Mouse (Mus musculus): ENCODE results near the gene Ubr2. TPM values are rescaled to one million over a fixed set of nuclear protein-coding genes. Genes with fewer than 3 reads are reported as not detected.

Gene Ubr2
- polyA plus RNA-seq (2016; fragmentation: Nextera tagmentation; extraction: Ambion mirVana) = 15.6 and 16.1 TPM in 2 replicates

GRCm38 (mm10) chr17:47009898-47010721, at the start of gene Ubr2:
Gene Ubr2, minus strand, starts transcription at chr17:47010556.
- Histone ChIP-seq H3K36me3 (peaks cover 20% of the 10 kb centered on the region), H3K9me3 (replicated peaks) (no peaks in the 10 kb centered on the region), H3K27ac (peak within 1 kb of the TSS; percentile 95), H3K27me3 (replicated peaks) (peaks cover 7% of the 10 kb centered on the region; the same call in 1 of the 2 replicates), H3K4me2 (peak within 1 kb of the TSS; percentile 79), H3K4me1 (peaks cover 49% of the 10 kb centered on the region), H3K4me3 (peak within 1 kb of the TSS; percentile 99), H3K9ac (peak within 1 kb of the TSS; percentile 97)
- under 1% methylated on average over 77 of the region's 77 CpGs for WGBS (ENCODE audit: insufficient replicate concordance)
- ATAC-seq = peak; percentile 94

- WGBS (ENCODE audit: insufficient replicate concordance) = 38% methylated on average over 12 of the region's 12 CpGs
- H3K9me3 ChIP-seq (replicated peaks) = peaks cover 5% of the 10 kb centered on the region
- H3K27me3 ChIP-seq (replicated peaks) = no peaks in the 10 kb centered on the region
- peak; percentile 40; the same call in 1 of the 2 replicates for ATAC-seq
- 0 out of 2 replicates have a peak, but pooled peaks cover 4% of the 10 kb centered on the region for H3K4me1 ChIP-seq
- H3K9ac ChIP-seq = no peak overlapping the region
- H3K36me3 ChIP-seq = no peaks in the 10 kb centered on the region
- H3K27ac ChIP-seq = peak overlapping the region; percentile 57
- no peak overlapping the region for H3K4me3 ChIP-seq
- peak overlapping the region; percentile 18; the same call in 1 of the 2 replicates for H3K4me2 ChIP-seq
Observed at GRCm38 (mm10) chr17:47059836-47060360, 49.5 kb upstream of the Ubr2 start.

- Histone ChIP-seq H3K4me3 (no peak overlapping the region), H3K9ac (no peak overlapping the region), H3K36me3 (no peaks in the 10 kb centered on the region), H3K4me1 (0 out of 2 replicates have a peak, but pooled peaks cover 4% of the 10 kb centered on the region), H3K9me3 (replicated peaks) (peaks cover 5% of the 10 kb centered on the region), H3K27me3 (replicated peaks) (no peaks in the 10 kb centered on the region), H3K27ac (no peak overlapping the region), H3K4me2 (no peak overlapping the region)
- 89% methylated on average over 4 of the region's 4 CpGs for WGBS (ENCODE audit: insufficient replicate concordance)
- ATAC-seq = no peak
Observed at GRCm38 (mm10) chr17:47057966-47058365, 47.6 kb upstream of the Ubr2 start.

GRCm38 (mm10) chr17:47056476-47056875, 46.1 kb upstream of the Ubr2 start:
- H3K27ac ChIP-seq = no peak overlapping the region
- no peak for ATAC-seq
- H3K36me3 ChIP-seq = no peaks in the 10 kb centered on the region
- H3K27me3 ChIP-seq (replicated peaks) = no peaks in the 10 kb centered on the region
- peaks cover 5% of the 10 kb centered on the region for H3K9me3 ChIP-seq (replicated peaks)
- 0 out of 2 replicates have a peak, but pooled peaks cover 4% of the 10 kb centered on the region for H3K4me1 ChIP-seq
- no peak overlapping the region for H3K4me3 ChIP-seq
- no peak overlapping the region for H3K4me2 ChIP-seq
- 60% methylated on average over 6 of the region's 6 CpGs for WGBS (ENCODE audit: insufficient replicate concordance)
- no peak overlapping the region for H3K9ac ChIP-seq

GRCm38 (mm10) chr17:47055121-47055520, 44.8 kb upstream of the Ubr2 start:
- no peaks in the 10 kb centered on the region for H3K27me3 ChIP-seq (replicated peaks)
- WGBS (ENCODE audit: insufficient replicate concordance) = 83% methylated on average over 7 of the region's 7 CpGs
- H3K27ac ChIP-seq = no peak overlapping the region
- H3K9ac ChIP-seq = no peak overlapping the region
- H3K36me3 ChIP-seq = no peaks in the 10 kb centered on the region
- no peak overlapping the region for H3K4me2 ChIP-seq
- peaks cover 5% of the 10 kb centered on the region for H3K9me3 ChIP-seq (replicated peaks)
- 0 out of 2 replicates have a peak, but pooled peaks cover 4% of the 10 kb centered on the region for H3K4me1 ChIP-seq
- H3K4me3 ChIP-seq = no peak overlapping the region
- ATAC-seq = no peak

GRCm38 (mm10) chr17:47054613-47055012, 44.3 kb upstream of the Ubr2 start:
- no peak for ATAC-seq
- 52% methylated on average over 11 of the region's 11 CpGs for WGBS (ENCODE audit: insufficient replicate concordance)

GRCm38 (mm10) chr17:47050678-47051077, 40.3 kb upstream of the Ubr2 start:
- no peaks in the 10 kb centered on the region for H3K4me1 ChIP-seq

More at GRCm38 (mm10) chr17:47054613-47055012, 44.3 kb upstream of the Ubr2 start:
- Histone ChIP-seq H3K9ac (no peak overlapping the region), H3K27ac (no peak overlapping the region), H3K4me3 (no peak overlapping the region), H3K27me3 (replicated peaks) (no peaks in the 10 kb centered on the region), H3K4me1 (0 out of 2 replicates have a peak, but pooled peaks cover under 1% of the 10 kb centered on the region), H3K36me3 (no peaks in the 10 kb centered on the region), H3K4me2 (no peak overlapping the region), H3K9me3 (replicated peaks) (peaks cover 5% of the 10 kb centered on the region)

GRCm38 (mm10) chr17:47042866-47043265, 32.5 kb upstream of the Ubr2 start:
- H3K9me3 ChIP-seq (replicated peaks) = no peaks in the 10 kb centered on the region
- H3K4me3 ChIP-seq = no peak overlapping the region
- H3K27ac ChIP-seq = no peak overlapping the region
- no peaks in the 10 kb centered on the region for H3K36me3 ChIP-seq
- no peak overlapping the region for H3K9ac ChIP-seq
- WGBS (ENCODE audit: insufficient replicate concordance) = 84% methylated on average over 14 of the region's 14 CpGs
- H3K4me2 ChIP-seq = no peak overlapping the region
- ATAC-seq = no peak
- no peaks in the 10 kb centered on the region for H3K4me1 ChIP-seq
- 0 out of 2 replicates have a peak, but pooled peaks cover 1% of the 10 kb centered on the region for H3K27me3 ChIP-seq (replicated peaks)

More at GRCm38 (mm10) chr17:47050678-47051077, 40.3 kb upstream of the Ubr2 start:
- no peak overlapping the region for H3K27ac ChIP-seq
- no peak overlapping the region for H3K4me3 ChIP-seq
- no peaks in the 10 kb centered on the region for H3K27me3 ChIP-seq (replicated peaks)
- 58% methylated on average over 3 of the region's 3 CpGs for WGBS (ENCODE audit: insufficient replicate concordance)
- no peak overlapping the region for H3K9ac ChIP-seq
- H3K36me3 ChIP-seq = no peaks in the 10 kb centered on the region
- H3K4me2 ChIP-seq = no peak overlapping the region
- H3K9me3 ChIP-seq (replicated peaks) = no peaks in the 10 kb centered on the region
- ATAC-seq = no peak

GRCm38 (mm10) chr17:47038844-47039803, 28.8 kb upstream of the Ubr2 start:
- WGBS (ENCODE audit: insufficient replicate concordance) = 30% methylated on average over 18 of the region's 18 CpGs
- Histone ChIP-seq H3K4me1 (no peaks in the 10 kb centered on the region), H3K36me3 (no peaks in the 10 kb centered on the region), H3K27ac (no peak overlapping the region), H3K9ac (no peak overlapping the region), H3K4me2 (peak overlapping the region; percentile 24), H3K27me3 (replicated peaks) (peaks cover 3% of the 10 kb centered on the region; the same call in 1 of the 2 replicates), H3K4me3 (no peak overlapping the region), H3K9me3 (replicated peaks) (no peaks in the 10 kb centered on the region)
- ATAC-seq = no peak

- Histone ChIP-seq H3K27me3 (replicated peaks) (peaks cover 6% of the 10 kb centered on the region), H3K9me3 (replicated peaks) (no peaks in the 10 kb centered on the region), H3K27ac (no peak overlapping the region), H3K36me3 (no peaks in the 10 kb centered on the region), H3K9ac (no peak overlapping the region), H3K4me2 (no peak overlapping the region), H3K4me1 (no peaks in the 10 kb centered on the region), H3K4me3 (no peak overlapping the region)
- ATAC-seq = no peak
Observed at GRCm38 (mm10) chr17:47034536-47034935, 24.2 kb upstream of the Ubr2 start.

- Histone ChIP-seq H3K4me3 (no peak overlapping the region), H3K4me2 (no peak overlapping the region), H3K9ac (no peak overlapping the region), H3K9me3 (replicated peaks) (no peaks in the 10 kb centered on the region), H3K36me3 (no peaks in the 10 kb centered on the region), H3K27me3 (replicated peaks) (peaks cover 6% of the 10 kb centered on the region), H3K27ac (no peak overlapping the region), H3K4me1 (no peaks in the 10 kb centered on the region)
- 4% methylated on average over 4 of the region's 4 CpGs for WGBS (ENCODE audit: insufficient replicate concordance)
- ATAC-seq = no peak
Observed at GRCm38 (mm10) chr17:47033643-47034042, 23.3 kb upstream of the Ubr2 start.

Measured in liver, embryonic 12.5 days (tissue).